16 mouse cellular contexts compared by ENCODE assay signal in the genomic region with DNA sequence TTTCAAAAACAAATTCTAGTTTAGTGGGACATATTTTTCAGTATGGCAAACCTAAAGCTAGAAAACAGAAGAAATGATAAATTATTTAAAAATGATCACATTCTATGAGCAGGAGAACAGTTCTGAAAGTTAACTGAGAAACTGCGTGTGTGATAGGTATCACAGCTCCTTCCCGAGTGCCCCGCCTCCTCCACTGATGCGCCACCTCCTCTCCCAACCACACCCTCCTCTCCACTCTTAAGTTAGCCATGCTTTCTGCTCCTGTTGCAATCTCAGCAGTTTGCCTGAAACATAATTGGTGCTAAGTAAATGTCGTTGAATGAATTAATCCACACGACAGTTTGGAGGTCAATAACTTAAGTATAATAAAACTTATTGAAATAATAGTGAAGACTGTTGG.
"Had no signal": no experiment of that assay in that cellular context is flagged by ENCODE, and none has a peak within 500 bp of the region (broad histone marks: within the 10 kb centered on the region; RNA-seq: fewer than 3 reads in every experiment).

No protein-coding gene starts in this region.

- H3K27me3 ChIP-seq: liver, embryonic 12.5 days; lung, embryonic 15.5 days; megakaryocyte, embryonic 14.5 days; midbrain, embryonic 12.5 days; neural tube, embryonic 12.5 days had no signal

- H3K4me3 ChIP-seq: liver, embryonic 12.5 days; lung, embryonic 15.5 days; megakaryocyte, embryonic 14.5 days; midbrain, embryonic 10.5 days; midbrain, embryonic 12.5 days; neural tube, embryonic 12.5 days had no signal

- H3K36me3 ChIP-seq: liver, embryonic 12.5 days; lung, embryonic 15.5 days; neural tube, embryonic 12.5 days had no signal

- H3K4me1 ChIP-seq: lung, embryonic 15.5 days; midbrain, embryonic 10.5 days; midbrain, embryonic 12.5 days; neural tube, embryonic 12.5 days had no signal

- H3K4me2 ChIP-seq: liver, embryonic 12.5 days; lung, embryonic 15.5 days; midbrain, embryonic 12.5 days; neural tube, embryonic 12.5 days had no signal

- H3K9ac ChIP-seq: liver, embryonic 12.5 days; liver, embryonic 14.5 days; lung, embryonic 15.5 days; midbrain, embryonic 12.5 days; neural tube, embryonic 12.5 days had no signal

- H3K27ac ChIP-seq: liver, embryonic 12.5 days; liver, embryonic 14.5 days; lung, embryonic 15.5 days; midbrain, embryonic 10.5 days; midbrain, embryonic 12.5 days; neural tube, embryonic 12.5 days had no signal

- DNase-seq: lung, adult 2 months; midbrain, embryonic 14.5 days; right cerebral cortex, postnatal 25 days; right cerebral cortex, postnatal 4 days; spleen, adult 18-20 months; thymus, adult 18-20 months; thymus, postnatal 14 days; thymus, postnatal 36 days had no signal

- H3K9me3 ChIP-seq: liver, embryonic 12.5 days; lung, embryonic 15.5 days; neural tube, embryonic 12.5 days had no signal

- ATAC-seq: liver, embryonic 12.5 days; midbrain, embryonic 16.5 days had no signal
